Mouse (Mus musculus) hematopoietic stem cell, adult 5-6 weeks (primary cell): Measurements from ENCODE around the gene Cd300lf. TPM values are rescaled to one million over a fixed set of nuclear protein-coding genes. Genes with fewer than 3 reads are reported as not detected.

ENCODE experiments used
- total RNA-seq: library from RNA; stranded (forward); fragments of 172-1452, 232-1000 nt; gene quantifications from 2 replicates; pipeline ENCODE4 v1.2.3, GENCODE M21; 2017

Gene Cd300lf
- total RNA-seq, 1 experiment from 2014 or later: 3.9 TPM

Other genes starting within 250 kb of the Cd300lf start
- gene Cd300a, start 244.0 kb downstream of the Cd300lf start, total RNA-seq: 10.7 and 19.2 TPM in 2 replicates
- gene Cd300lb, start 199.6 kb downstream of the Cd300lf start, total RNA-seq: 3.5 and 16.8 TPM in 2 replicates
- not detected in 2 replicates for gene Cd300c, start 164.8 kb downstream of the Cd300lf start, total RNA-seq
- gene Cd300ld, start 144.1 kb downstream of the Cd300lf start, total RNA-seq: 0.99 and 4.9 TPM in 2 replicates
- gene Cd300c2, start 132.1 kb downstream of the Cd300lf start, total RNA-seq: 3.1 and 4.4 TPM in 2 replicates
- gene Cd300ld2, start 117.8 kb downstream of the Cd300lf start, total RNA-seq: not detected in 2 replicates
- not detected in 2 replicates for gene Cd300ld4, start 107.0 kb downstream of the Cd300lf start, total RNA-seq
- gene Cd300ld5, start 96.2 kb downstream of the Cd300lf start, total RNA-seq: not detected in 2 replicates
- gene Cd300ld3, start 85.6 kb downstream of the Cd300lf start, total RNA-seq: 2.3 TPM in 1 of 2 replicates, not detected in the other
- gene Cd300e, start 71.8 kb downstream of the Cd300lf start, total RNA-seq: 0.94 TPM in 1 of 2 replicates, not detected in the other
- gene Rab37, start 42.6 kb downstream of the Cd300lf start, total RNA-seq: 79.7 TPM in 2 replicates
- gene Slc9a3r1, start 29.3 kb upstream of the Cd300lf start, total RNA-seq: 70.5 and 71.1 TPM in 2 replicates
- gene Tmem104, start 53.5 kb upstream of the Cd300lf start, total RNA-seq: 3.5 and 4.0 TPM in 2 replicates
- 26.6 and 42.7 TPM in 2 replicates for gene Nat9, start 53.9 kb upstream of the Cd300lf start, total RNA-seq
- not detected in 2 replicates for gene Grin2c, start 133.3 kb upstream of the Cd300lf start, total RNA-seq
- 19.9 and 22.6 TPM in 2 replicates for gene Fdxr, start 143.1 kb upstream of the Cd300lf start, total RNA-seq
- gene Fads6, start 163.7 kb upstream of the Cd300lf start, total RNA-seq: 2.8 and 4.3 TPM in 2 replicates
- not detected in 2 replicates for gene Otop2, start 173.2 kb upstream of the Cd300lf start, total RNA-seq
- not detected in 2 replicates for gene Ush1g, start 188.0 kb upstream of the Cd300lf start, total RNA-seq
- not detected in 2 replicates for gene Otop3, start 200.7 kb upstream of the Cd300lf start, total RNA-seq
- 2.6 and 7.9 TPM in 2 replicates for gene Hid1, start 233.8 kb upstream of the Cd300lf start, total RNA-seq
- 0.05 TPM in 1 of 2 replicates, not detected in the other for gene Cdr2l, start 247.9 kb upstream of the Cd300lf start, total RNA-seq